Mouse (Mus musculus) frontal cortex, postnatal 10 days (tissue): Measurements from ENCODE around the gene Pax3.

ENCODE experiments used
- DNase-seq, 2 experiments: peaks; one replicate each; pipeline ENCODE4 v3.0.0; 2022; ENCODE audit warnings: low spot score in 2 of 2, mixed read lengths in 1 of 2

Pax3 gene

GRCm38 (mm10) chr1:78081761-78082160, 115.2 kb downstream of the Pax3 start:
- no peak for DNase-seq

GRCm38 (mm10) chr1:78060850-78061249, 136.1 kb downstream of the Pax3 start:
- no peak for DNase-seq

GRCm38 (mm10) chr1:78057939-78058338, 139.0 kb downstream of the Pax3 start:
- no peak for DNase-seq

GRCm38 (mm10) chr1:78053677-78054076, 143.3 kb downstream of the Pax3 start:
- no peak for DNase-seq
